Mouse (Mus musculus) E14TG2a.4 (cell line): Measurements from ENCODE around the gene Tnip1.

Experiments
- H3K27me3 ChIP-seq: 2 replicates; pipeline ENCODE4 v1.6.1; 2014; ENCODE audit warnings: low read length, control low read depth; ENCODE audit not compliant: insufficient read depth
- H3K36me3 ChIP-seq: 2 replicates; pipeline ENCODE4 v1.6.1; 2014; ENCODE audit warnings: low read length, control low read depth; ENCODE audit not compliant: insufficient read depth
- H3K4me1 ChIP-seq: replicated peaks from 2 replicates; pipeline ENCODE4 v1.6.1; 2014; ENCODE audit warnings: low read depth, low read length, control low read depth
- H3K4me3 ChIP-seq: replicated peaks from 2 replicates; pipeline ENCODE4 v1.5.1; 2014; ENCODE audit warnings: mild to moderate bottlenecking, low read length
- H3K9me3 ChIP-seq: 2 replicates; pipeline ENCODE4 v1.6.1; 2014; ENCODE audit warnings: low read length, control low read depth
- CTCF ChIP-seq: conservative IDR thresholded peaks from 2 replicates; pipeline ENCODE4 v1.5.1; 2014; ENCODE audit warnings: low read length
- NANOG ChIP-seq: IDR thresholded peaks from 2 replicates; pipeline ENCODE4 v1.6.1; 2014; ENCODE audit warnings: borderline replicate concordance, low read length, mixed read lengths
- POU5F1 ChIP-seq: IDR thresholded peaks from 2 replicates; pipeline ENCODE4 v1.6.1; 2014; ENCODE audit warnings: low read length, borderline replicate concordance

Tnip1 gene

GRCm38 (mm10) chr11:54953993-54954446, 8.7 kb downstream of the Tnip1 start:
- Histone ChIP-seq H3K9me3 (no peaks in the 10 kb centered on the region), H3K36me3 (peaks cover 31% of the 10 kb centered on the region), H3K4me3 (peak overlapping the region; percentile 94), H3K27me3 (no peaks in the 10 kb centered on the region), H3K4me1 (peaks cover 89% of the 10 kb centered on the region)
- TF ChIP-seq NANOG (peak; percentile 91), POU5F1 (no peak)

GRCm38 (mm10) chr11:54952651-54953050, 10.1 kb downstream of the Tnip1 start:
- no peaks in the 10 kb centered on the region for H3K27me3 ChIP-seq
- H3K9me3 ChIP-seq: no peaks in the 10 kb centered on the region
- H3K36me3 ChIP-seq: peaks cover 45% of the 10 kb centered on the region
- H3K4me3 ChIP-seq: peak overlapping the region; percentile 94
- peaks cover 89% of the 10 kb centered on the region for H3K4me1 ChIP-seq
- no peak for TF ChIP-seq POU5F1
- no peak for TF ChIP-seq NANOG
- TF ChIP-seq CTCF: no peak

DNA sequence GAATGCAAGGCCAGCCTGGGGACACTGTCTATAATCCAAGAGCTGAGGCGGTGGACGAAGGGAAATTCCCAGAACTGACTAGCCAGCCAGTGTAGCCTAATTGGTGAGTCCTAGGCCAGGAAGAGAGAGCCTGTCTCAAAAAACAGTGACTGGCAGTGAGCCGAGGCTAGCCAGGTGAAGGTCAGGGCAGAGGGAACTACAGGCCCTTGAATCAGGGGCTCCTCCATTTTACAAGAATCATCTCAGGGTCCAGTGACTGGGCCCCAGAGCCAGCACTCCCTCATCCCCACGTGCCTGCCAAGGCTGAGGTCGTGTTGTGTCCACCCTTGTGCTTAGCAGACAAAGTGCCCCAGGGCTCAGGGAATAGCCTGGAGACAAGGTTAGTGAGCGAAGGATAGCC, 12.0 kb downstream of the Tnip1 start:
- H3K27me3 ChIP-seq: no peaks in the 10 kb centered on the region
- no peak overlapping the region; the same call in 1 of the 2 replicates for H3K4me3 ChIP-seq
- H3K4me1 ChIP-seq: peaks cover 92% of the 10 kb centered on the region
- TF ChIP-seq CTCF (no peak), POU5F1 (no peak), NANOG (no peak)
- peaks cover 63% of the 10 kb centered on the region for H3K36me3 ChIP-seq
- no peaks in the 10 kb centered on the region for H3K9me3 ChIP-seq

GRCm38 (mm10) chr11:54949717-54950116, 13.0 kb downstream of the Tnip1 start:
- Histone ChIP-seq H3K9me3 (no peaks in the 10 kb centered on the region), H3K4me1 (peaks cover 95% of the 10 kb centered on the region), H3K36me3 (peaks cover 71% of the 10 kb centered on the region), H3K4me3 (no peak overlapping the region), H3K27me3 (no peaks in the 10 kb centered on the region)
- TF ChIP-seq POU5F1 (no peak), CTCF (no peak), NANOG (no peak)

GRCm38 (mm10) chr11:54944702-54945101, 18.0 kb downstream of the Tnip1 start:
- TF ChIP-seq POU5F1 (no peak), NANOG (no peak), CTCF (no peak)
- H3K36me3 ChIP-seq: peaks cover 90% of the 10 kb centered on the region

GRCm38 (mm10) chr11:54940056-54940455, 22.7 kb downstream of the Tnip1 start:
- H3K36me3 ChIP-seq: peaks cover 93% of the 10 kb centered on the region
- H3K9me3 ChIP-seq: no peaks in the 10 kb centered on the region
- no peak overlapping the region for H3K4me3 ChIP-seq
- peaks cover 99% of the 10 kb centered on the region for H3K4me1 ChIP-seq
- TF ChIP-seq CTCF (no peak), POU5F1 (no peak), NANOG (no peak)
- no peaks in the 10 kb centered on the region for H3K27me3 ChIP-seq

More at GRCm38 (mm10) chr11:54944702-54945101, 18.0 kb downstream of the Tnip1 start:
- H3K27me3 ChIP-seq: no peaks in the 10 kb centered on the region
- H3K9me3 ChIP-seq: no peaks in the 10 kb centered on the region
- H3K4me3 ChIP-seq: peak overlapping the region; percentile 11; the same call in 1 of the 2 replicates
- peaks cover 97% of the 10 kb centered on the region for H3K4me1 ChIP-seq

DNA sequence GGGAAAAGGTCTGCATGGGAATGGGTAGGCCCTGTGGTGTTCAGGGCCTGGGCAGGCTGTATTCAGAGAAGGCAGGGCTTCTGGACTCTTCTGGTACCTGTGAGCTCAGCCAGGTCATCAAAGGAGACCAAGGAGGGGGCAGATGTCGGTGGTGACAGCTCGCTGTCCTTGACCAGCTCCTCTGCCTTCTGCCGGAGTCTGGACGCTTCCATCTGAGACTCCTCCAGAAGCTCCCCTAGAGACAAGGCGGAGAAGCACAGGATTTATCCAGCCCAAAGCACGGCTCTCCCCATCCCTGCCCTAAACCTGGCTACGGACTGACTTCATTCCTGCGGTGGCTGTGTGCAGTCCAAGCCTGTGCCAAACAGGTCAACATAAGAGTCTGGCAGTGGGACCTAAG, 23.2 kb downstream of the Tnip1 start:
- no peak overlapping the region for H3K4me3 ChIP-seq
- TF ChIP-seq CTCF (no peak), POU5F1 (no peak), NANOG (no peak)
- peaks cover 92% of the 10 kb centered on the region for H3K36me3 ChIP-seq
- peaks cover 98% of the 10 kb centered on the region for H3K4me1 ChIP-seq
- no peaks in the 10 kb centered on the region for H3K9me3 ChIP-seq
- no peaks in the 10 kb centered on the region for H3K27me3 ChIP-seq

GRCm38 (mm10) chr11:54936771-54937140, 26.0 kb downstream of the Tnip1 start:
- no peak overlapping the region for H3K4me3 ChIP-seq

DNA sequence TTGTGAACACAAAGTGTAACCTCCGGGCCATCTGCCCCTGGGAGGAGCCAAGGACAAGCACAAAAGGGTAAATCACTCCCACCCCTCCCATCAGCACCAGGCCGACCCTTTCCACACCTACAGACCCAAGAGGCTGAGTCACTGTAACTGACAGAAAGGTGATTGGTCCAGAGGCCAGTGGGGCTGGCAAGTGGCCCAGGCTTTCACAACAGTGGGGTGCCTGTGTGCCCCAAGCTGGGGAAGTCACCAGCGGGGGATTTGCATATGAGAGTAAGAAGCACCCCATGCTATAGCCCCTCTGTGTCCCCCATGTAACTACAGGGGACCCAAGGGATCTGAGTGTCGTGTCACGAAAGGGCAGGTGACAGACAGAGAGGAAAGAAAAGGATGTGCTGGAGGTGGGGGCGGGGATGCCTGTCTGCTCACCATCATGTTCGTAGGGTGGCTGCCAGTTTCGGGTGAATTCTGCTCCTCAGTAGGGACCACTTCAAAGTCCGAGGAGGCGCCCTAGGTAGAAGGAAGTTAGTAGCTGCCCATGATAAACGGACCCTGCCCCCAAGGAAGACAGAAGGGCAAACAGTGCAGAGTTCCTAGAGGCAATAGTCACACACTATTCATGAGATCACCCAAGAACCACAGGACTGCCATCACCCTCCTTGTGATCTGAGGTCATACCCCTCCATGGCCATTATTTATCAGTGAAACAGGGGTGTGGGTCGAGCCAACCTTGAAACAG, 26.5 kb downstream of the Tnip1 start:
- peaks cover 99% of the 10 kb centered on the region for H3K36me3 ChIP-seq
- no peaks in the 10 kb centered on the region for H3K9me3 ChIP-seq
- no peaks in the 10 kb centered on the region for H3K27me3 ChIP-seq
- TF ChIP-seq POU5F1: no peak
- TF ChIP-seq NANOG: no peak
- TF ChIP-seq CTCF: no peak
- peak overlapping the region; percentile 37; the same call in 1 of the 2 replicates for H3K4me3 ChIP-seq
- H3K4me1 ChIP-seq: peaks cover 86% of the 10 kb centered on the region

More at GRCm38 (mm10) chr11:54936771-54937140, 26.0 kb downstream of the Tnip1 start:
- no peak for TF ChIP-seq CTCF
- no peak for TF ChIP-seq NANOG
- TF ChIP-seq POU5F1: no peak
- peaks cover 99% of the 10 kb centered on the region for H3K36me3 ChIP-seq
- H3K4me1 ChIP-seq: peaks cover 92% of the 10 kb centered on the region
- H3K9me3 ChIP-seq: no peaks in the 10 kb centered on the region
- no peaks in the 10 kb centered on the region for H3K27me3 ChIP-seq
